ENCODE assay signal across 8 mouse cellular contexts in the genomic region with DNA sequence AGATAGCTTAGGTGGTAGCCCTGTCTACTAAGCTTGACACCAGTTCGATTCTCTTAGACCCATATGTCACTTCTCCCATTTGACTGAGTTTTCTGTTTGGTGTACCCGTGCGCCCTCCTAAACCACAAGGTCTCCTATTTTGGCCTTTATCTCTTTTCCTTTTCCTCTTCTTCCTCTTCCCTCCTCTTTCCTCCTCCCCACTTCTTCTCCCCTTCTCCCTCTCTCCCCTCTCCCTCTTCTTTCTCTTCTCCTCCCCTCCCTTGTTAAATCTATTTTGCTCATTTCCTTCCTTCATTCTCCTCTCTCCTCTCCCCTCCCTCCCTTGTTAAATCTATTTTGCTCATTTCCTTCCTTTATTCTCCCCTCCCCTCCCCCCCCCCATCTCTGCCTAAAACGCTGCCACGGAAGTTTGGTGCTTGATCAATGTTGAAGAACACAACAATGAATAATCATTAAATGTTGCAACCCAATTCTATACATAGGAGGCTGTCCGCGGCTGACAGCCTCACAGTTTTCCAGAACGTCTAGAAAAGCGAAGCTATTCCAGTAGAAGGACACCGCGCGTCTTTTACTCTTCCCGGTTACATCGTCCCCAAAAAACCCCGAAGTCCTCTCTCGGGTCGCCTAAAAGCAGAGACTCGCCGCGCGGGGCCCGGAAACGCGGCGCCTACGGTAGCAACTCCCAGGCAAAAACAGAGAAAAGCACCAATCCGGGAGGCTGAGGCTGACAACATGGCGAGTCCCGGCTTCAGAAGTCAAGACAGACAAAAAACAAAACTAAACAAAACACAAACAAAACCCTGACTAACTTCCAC. TPM values are rescaled to one million over a fixed set of nuclear protein-coding genes. Genes with fewer than 3 reads are reported as not detected.
DNase-seq lines count a peak whose midpoint lies in the region; ATAC-seq and TF ChIP-seq lines count a peak whose summit lies in the region.

No protein-coding gene starts in this region.

- H3K4me2 ChIP-seq in heart, embryonic 15.5 days, result peak overlapping the region; percentile 61
- peak overlapping the region; percentile 95 for H3K4me2 ChIP-seq in liver, embryonic 13.5 days

- peaks cover 22% of the 10 kb centered on the region for H3K4me1 ChIP-seq in heart, embryonic 15.5 days (replicated peaks)
- H3K4me1 ChIP-seq in ES-E14 (ENCODE audit: control insufficient read depth in 2 of 2, insufficient read depth in 2 of 2, low read length in 2 of 2, poor library complexity in 1 of 2), result no peaks in the 10 kb centered on the region; a peak in 2 of 4 replicates
- peaks cover 26% of the 10 kb centered on the region for H3K4me1 ChIP-seq in forebrain, embryonic 10.5 days
- peaks cover 25% of the 10 kb centered on the region for H3K4me1 ChIP-seq in liver, embryonic 13.5 days (replicated peaks)

- peak overlapping the region; percentile 76 for H3K4me3 ChIP-seq in heart, embryonic 15.5 days
- peak overlapping the region; percentile 75 to 80 for H3K4me3 ChIP-seq in ES-E14 (ENCODE audit: insufficient read depth in 1 of 2, low read depth in 1 of 2, low read length in 2 of 2, poor library complexity in 1 of 2, severe bottlenecking in 1 of 2)
- peak overlapping the region; percentile 89 for H3K4me3 ChIP-seq in forebrain, embryonic 10.5 days
- H3K4me3 ChIP-seq in liver, embryonic 13.5 days (replicated peaks), result peak overlapping the region; percentile 94

- peaks cover 4% of the 10 kb centered on the region; the same call in 1 of the 2 replicates for H3K36me3 ChIP-seq in heart, embryonic 15.5 days
- H3K36me3 ChIP-seq in ES-E14 (ENCODE audit: control insufficient read depth, insufficient read depth, low read length, poor library complexity, severe bottlenecking), result peaks cover 8% of the 10 kb centered on the region
- H3K36me3 ChIP-seq in forebrain, embryonic 10.5 days (replicated peaks), result peaks cover 28% of the 10 kb centered on the region
- H3K36me3 ChIP-seq in liver, embryonic 13.5 days, result no peaks in the 10 kb centered on the region

- peak; percentile 33; the same call in 1 of the 2 replicates for ATAC-seq in heart, embryonic 15.5 days (replicated peaks; ENCODE audit: insufficient number of reproducible peaks, insufficient read depth, low FRiP score, low read depth)
- peak; percentile 68 for ATAC-seq in liver, embryonic 13.5 days (ENCODE audit: low read depth)

- H3K27me3 ChIP-seq in heart, embryonic 15.5 days, result no peaks in the 10 kb centered on the region
- H3K27me3 ChIP-seq in forebrain, embryonic 10.5 days (ENCODE audit: poor library complexity, severe bottlenecking), result no peaks in the 10 kb centered on the region
- no peaks in the 10 kb centered on the region for H3K27me3 ChIP-seq in liver, embryonic 13.5 days

- WGBS in heart, embryonic 15.5 days, result 8% methylated on average over 29 of the region's 29 CpGs
- 9% methylated on average over 29 of the region's 29 CpGs for WGBS in forebrain, embryonic 10.5 days
- WGBS in liver, embryonic 13.5 days (ENCODE audit: insufficient replicate concordance), result 2% methylated on average over 29 of the region's 29 CpGs

- in situ Hi-C loops in ES-E14 (cut with MboI; ENCODE audit: low sequenced_read_pairs in 2 of 2, unreplicated experiment in 2 of 2), result no loop called here

- H3K9ac ChIP-seq in heart, embryonic 15.5 days, result peak overlapping the region; percentile 70
- peak overlapping the region; percentile 92 for H3K9ac ChIP-seq in ES-E14 (ENCODE audit: insufficient read depth, low read depth, low read length, poor library complexity, severe bottlenecking)
- peak overlapping the region; percentile 83 for H3K9ac ChIP-seq in liver, embryonic 13.5 days

- H3K9me3 ChIP-seq in heart, embryonic 15.5 days (replicated peaks), result no peaks in the 10 kb centered on the region
- no peaks in the 10 kb centered on the region for H3K9me3 ChIP-seq in ES-E14 (ENCODE audit: control insufficient read depth, insufficient read depth, low read depth, low read length)
- H3K9me3 ChIP-seq in forebrain, embryonic 10.5 days, result no peaks in the 10 kb centered on the region
- H3K9me3 ChIP-seq in liver, embryonic 13.5 days (replicated peaks), result no peaks in the 10 kb centered on the region

- H3K27ac ChIP-seq in heart, embryonic 15.5 days, result peak overlapping the region; percentile 91
- H3K27ac ChIP-seq in ES-E14 (ENCODE audit: insufficient read depth, low read depth, low read length, poor library complexity, severe bottlenecking), result peak overlapping the region; percentile 75
- H3K27ac ChIP-seq in forebrain, embryonic 10.5 days, result peak overlapping the region; percentile 95
- H3K27ac ChIP-seq in liver, embryonic 13.5 days, result peak overlapping the region; percentile 90

- DNase-seq in heart, adult 11 months, result no peak
- DNase-seq in ES-E14 (ENCODE audit: low read depth, low spot score), result no peak
- DNase-seq in forebrain, embryonic 10.5 days (ENCODE audit: extremely low spot score, low spot score), result no peak
- DNase-seq in liver, embryonic 13.5 days, result no peak
- DNase-seq in left cerebral cortex, adult 9 months (ENCODE audit: low spot score in 2 of 2), result no peak
- DNase-seq in gastrocnemius, postnatal 25 days, result no peak
- no peak for DNase-seq in frontal cortex, postnatal 36 days (ENCODE audit: low spot score in 2 of 2)

TF ChIP-seq in ES-E14, 5 proteins besides CTCF, POLR2A, EP300 and RAD21:
- TF ChIP-seq ZNF384 (IDR thresholded peaks at IDR 0.05; ENCODE audit: low read depth, low read length) (no peak), MAFK (IDR thresholded peaks at IDR 0.05; ENCODE audit: insufficient read depth, low read depth, low read length) (no peak)
TF ChIP-seq in ES-E14: peak in this region for 0.

RNA-seq across cellular contexts. Expression of a gene that starts 0.8 kb away (rescaled TPM):
- 44.1 and 45.1 TPM in 2 replicates for polyA plus RNA-seq in heart, embryonic 15.5 days (2015; fragmentation: Nextera tagmentation; extraction: Ambion mirVana)
- total RNA-seq in ES-E14 (2012; rRNA removed), result 43.4 and 71.0 TPM in 2 replicates
- polyA plus RNA-seq in forebrain, embryonic 10.5 days (2016; fragmentation: Nextera tagmentation; extraction: Ambion mirVana), result 86.5 and 95.9 TPM in 2 replicates
- polyA plus RNA-seq in liver, embryonic 13.5 days (2015; fragmentation: Nextera tagmentation; extraction: Ambion mirVana), result 45.8 and 50.6 TPM in 2 replicates
- total RNA-seq in gastrocnemius, postnatal 25 days (2021), result 10 to 100 TPM; 21.7 to 22.5 TPM

RNA-seq across cellular contexts. Expression of a gene that starts 11.4 kb away (rescaled TPM):
- polyA plus RNA-seq in heart, embryonic 15.5 days (2015; fragmentation: Nextera tagmentation; extraction: Ambion mirVana), result 9.2 and 14.5 TPM in 2 replicates
- total RNA-seq in ES-E14 (2012; rRNA removed), result 10.8 and 15.0 TPM in 2 replicates
- 29.6 and 33.9 TPM in 2 replicates for polyA plus RNA-seq in forebrain, embryonic 10.5 days (2016; fragmentation: Nextera tagmentation; extraction: Ambion mirVana)
- 3.7 and 4.5 TPM in 2 replicates for polyA plus RNA-seq in liver, embryonic 13.5 days (2015; fragmentation: Nextera tagmentation; extraction: Ambion mirVana)
- 1 to 10 TPM; 6.8 to 8.4 TPM for total RNA-seq in gastrocnemius, postnatal 25 days (2021)

RNA-seq across cellular contexts. Expression of a gene that starts 25.8 kb away (rescaled TPM):
- 0.09 and 0.13 TPM in 2 replicates for polyA plus RNA-seq in heart, embryonic 15.5 days (2015; fragmentation: Nextera tagmentation; extraction: Ambion mirVana)
- 0.42 and 2.2 TPM in 2 replicates for total RNA-seq in ES-E14 (2012; rRNA removed)
- 0.14 TPM in 1 of 2 replicates, not detected in the other for polyA plus RNA-seq in forebrain, embryonic 10.5 days (2016; fragmentation: Nextera tagmentation; extraction: Ambion mirVana)
- 0.15 and 0.38 TPM in 2 replicates for polyA plus RNA-seq in liver, embryonic 13.5 days (2015; fragmentation: Nextera tagmentation; extraction: Ambion mirVana)
- under 1 TPM; 0.32 to 0.33 TPM for total RNA-seq in gastrocnemius, postnatal 25 days (2021)
